Mouse (Mus musculus): ENCODE data around the gene Mustn1. TPM values are rescaled to one million over a fixed set of nuclear protein-coding genes. Genes with fewer than 3 reads are reported as not detected.

Mustn1 gene
- polyA plus RNA-seq, 1 experiment from 2014 or later, result 1.9 TPM

DNA sequence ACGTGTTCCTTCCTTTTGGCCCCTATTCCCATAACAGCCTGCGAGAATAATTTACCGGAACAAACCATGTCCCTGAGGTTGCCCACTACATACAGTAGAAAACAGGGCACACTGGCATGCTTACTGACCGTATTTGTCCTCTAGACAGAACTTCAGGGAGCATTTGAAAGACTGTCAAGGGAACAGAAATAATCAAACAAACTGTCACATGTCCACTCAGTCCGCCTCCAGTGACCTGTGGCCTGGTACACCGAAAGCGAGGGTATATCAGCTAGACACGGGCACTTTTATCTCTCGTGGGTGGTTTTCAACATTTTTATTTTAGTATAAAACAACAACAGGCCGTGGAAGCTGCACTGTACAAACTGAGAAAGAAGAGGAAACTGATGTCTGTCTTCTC is 10.2 kb upstream of the Mustn1 start:
- no peak overlapping the region for H3K27ac ChIP-seq (replicated peaks)
- H3K27me3 ChIP-seq, result no peaks in the 10 kb centered on the region
- no peak for ATAC-seq (ENCODE audit: low read depth)
- no peak overlapping the region for H3K4me3 ChIP-seq
- no peak overlapping the region for H3K9ac ChIP-seq
- H3K4me1 ChIP-seq (replicated peaks), result no peaks in the 10 kb centered on the region
- no peaks in the 10 kb centered on the region for H3K9me3 ChIP-seq
- 92% methylated on average over 10 of the region's 10 CpGs for WGBS
- H3K36me3 ChIP-seq, result peaks cover 36% of the 10 kb centered on the region
- H3K4me2 ChIP-seq, result no peak overlapping the region

DNA sequence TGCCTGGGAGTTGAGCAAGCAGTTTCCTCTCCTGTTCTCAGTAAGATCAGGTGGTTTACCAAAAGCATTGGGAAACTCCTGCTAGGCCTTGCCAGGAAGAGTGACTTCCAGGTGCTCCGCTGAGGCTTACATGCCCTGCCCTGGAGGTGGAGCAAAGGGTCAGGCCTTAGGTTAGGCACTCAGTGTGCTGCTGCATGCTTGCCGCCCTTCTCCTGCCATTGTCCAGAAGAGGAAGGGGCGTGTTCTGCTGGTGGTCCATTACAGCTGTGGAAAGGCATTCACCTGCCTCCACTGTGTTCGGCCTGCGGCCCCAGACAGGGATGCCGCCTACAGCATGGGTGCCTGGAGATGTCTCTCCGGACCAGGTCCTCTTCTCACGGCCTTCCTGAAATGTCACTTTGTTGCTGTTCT is 9.6 kb upstream of the Mustn1 start:
- H3K9ac ChIP-seq, result no peak overlapping the region
- H3K4me3 ChIP-seq, result no peak overlapping the region
- H3K4me2 ChIP-seq, result no peak overlapping the region
- WGBS, result 75% methylated on average over 8 of the region's 8 CpGs
- H3K27me3 ChIP-seq, result no peaks in the 10 kb centered on the region
- no peaks in the 10 kb centered on the region for H3K4me1 ChIP-seq (replicated peaks)
- H3K36me3 ChIP-seq, result peaks cover 42% of the 10 kb centered on the region
- no peaks in the 10 kb centered on the region for H3K9me3 ChIP-seq
- no peak overlapping the region for H3K27ac ChIP-seq (replicated peaks)
- ATAC-seq (ENCODE audit: low read depth), result no peak

DNA sequence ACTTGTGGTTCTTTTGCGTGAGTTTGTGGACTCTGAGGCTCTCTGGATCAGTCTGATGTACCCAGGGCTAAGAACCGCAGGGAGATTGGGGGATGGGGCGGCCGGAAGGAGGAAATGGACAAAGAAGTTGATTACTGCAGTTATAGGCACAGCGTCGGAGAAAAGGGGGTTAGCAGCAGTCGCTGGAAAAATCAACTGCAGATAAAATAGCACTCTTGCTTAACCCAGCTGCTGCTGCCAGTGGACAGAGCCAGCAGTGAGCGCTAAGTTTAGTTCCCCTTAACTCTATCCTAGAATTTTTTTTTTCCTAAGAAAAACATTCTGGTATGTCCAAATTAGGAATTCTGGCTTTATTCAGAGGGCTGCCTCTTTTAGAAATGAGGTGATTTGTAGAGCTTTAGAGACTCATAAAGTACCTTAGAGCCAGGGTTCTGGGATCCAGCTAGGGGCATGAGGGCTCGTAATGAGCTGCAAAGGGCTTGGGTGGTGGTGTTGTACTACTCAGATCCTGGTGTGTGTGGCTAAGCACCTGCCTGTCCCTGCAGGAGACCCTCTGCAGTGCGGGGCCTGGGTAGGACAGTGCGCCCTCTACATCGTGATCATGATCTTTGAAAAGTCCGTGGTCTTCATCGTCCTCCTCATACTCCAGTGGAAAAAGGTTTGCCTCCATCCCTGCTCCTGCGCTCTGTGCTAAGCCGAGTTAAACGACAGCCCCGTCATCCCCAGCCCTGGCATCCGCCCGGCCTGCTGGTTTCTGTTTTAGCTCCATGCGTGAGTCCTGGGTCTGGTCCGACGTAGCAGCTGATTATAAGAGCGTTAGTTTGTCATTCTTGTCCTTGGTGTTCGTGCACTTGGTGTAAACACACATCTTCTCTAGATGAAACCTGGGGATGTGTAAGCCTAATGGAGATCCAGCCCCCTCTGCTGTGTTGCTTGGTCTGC is 8.5 kb upstream of the Mustn1 start:
- H3K4me2 ChIP-seq, result no peak overlapping the region
- H3K36me3 ChIP-seq, result peaks cover 40% of the 10 kb centered on the region
- ATAC-seq (ENCODE audit: low read depth), result no peak
- no peak overlapping the region for H3K9ac ChIP-seq
- no peak overlapping the region for H3K4me3 ChIP-seq
- no peaks in the 10 kb centered on the region for H3K4me1 ChIP-seq (replicated peaks)
- H3K9me3 ChIP-seq, result no peaks in the 10 kb centered on the region
- H3K27me3 ChIP-seq, result no peaks in the 10 kb centered on the region
- no peak overlapping the region for H3K27ac ChIP-seq (replicated peaks)
- WGBS, result 71% methylated on average over 25 of the region's 25 CpGs

DNA sequence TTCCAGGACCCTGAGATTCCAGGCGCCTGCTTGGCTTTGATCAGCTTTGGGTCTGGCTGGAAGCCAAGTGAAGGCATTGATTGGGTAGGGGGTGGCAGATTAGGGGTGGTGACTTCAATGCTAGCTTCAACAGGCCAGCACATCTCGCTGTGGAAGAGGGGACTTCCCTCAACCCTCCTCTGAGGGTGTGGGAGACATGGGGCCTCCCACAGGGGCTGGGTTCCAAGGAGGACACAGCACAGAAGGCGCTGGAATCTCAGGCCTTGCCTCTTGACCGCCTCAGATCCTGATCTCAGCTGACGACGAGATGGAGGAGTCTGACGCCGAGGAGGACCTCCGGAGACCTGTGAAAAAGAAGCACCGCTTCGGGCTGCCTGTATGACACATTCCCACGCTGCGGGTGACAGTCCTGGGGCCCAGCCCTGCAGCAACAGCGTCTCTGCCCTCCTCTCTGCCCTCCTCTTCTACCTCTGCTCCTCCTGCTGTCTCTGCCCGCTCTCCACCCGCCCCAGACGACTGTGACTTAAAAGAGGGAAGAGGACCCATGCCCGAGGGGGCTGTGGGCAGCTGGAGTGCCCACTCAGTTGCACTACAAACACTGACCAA is 4.8 kb upstream of the Mustn1 start:
- no peak overlapping the region for H3K4me3 ChIP-seq
- no peaks in the 10 kb centered on the region for H3K4me1 ChIP-seq (replicated peaks)
- H3K27me3 ChIP-seq, result no peaks in the 10 kb centered on the region
- H3K27ac ChIP-seq (replicated peaks), result no peak overlapping the region
- H3K36me3 ChIP-seq, result peaks cover 32% of the 10 kb centered on the region
- no peak for ATAC-seq (ENCODE audit: low read depth)
- WGBS, result 87% methylated on average over 18 of the region's 18 CpGs
- no peaks in the 10 kb centered on the region for H3K9me3 ChIP-seq
- H3K9ac ChIP-seq, result no peak overlapping the region
- H3K4me2 ChIP-seq, result no peak overlapping the region

DNA sequence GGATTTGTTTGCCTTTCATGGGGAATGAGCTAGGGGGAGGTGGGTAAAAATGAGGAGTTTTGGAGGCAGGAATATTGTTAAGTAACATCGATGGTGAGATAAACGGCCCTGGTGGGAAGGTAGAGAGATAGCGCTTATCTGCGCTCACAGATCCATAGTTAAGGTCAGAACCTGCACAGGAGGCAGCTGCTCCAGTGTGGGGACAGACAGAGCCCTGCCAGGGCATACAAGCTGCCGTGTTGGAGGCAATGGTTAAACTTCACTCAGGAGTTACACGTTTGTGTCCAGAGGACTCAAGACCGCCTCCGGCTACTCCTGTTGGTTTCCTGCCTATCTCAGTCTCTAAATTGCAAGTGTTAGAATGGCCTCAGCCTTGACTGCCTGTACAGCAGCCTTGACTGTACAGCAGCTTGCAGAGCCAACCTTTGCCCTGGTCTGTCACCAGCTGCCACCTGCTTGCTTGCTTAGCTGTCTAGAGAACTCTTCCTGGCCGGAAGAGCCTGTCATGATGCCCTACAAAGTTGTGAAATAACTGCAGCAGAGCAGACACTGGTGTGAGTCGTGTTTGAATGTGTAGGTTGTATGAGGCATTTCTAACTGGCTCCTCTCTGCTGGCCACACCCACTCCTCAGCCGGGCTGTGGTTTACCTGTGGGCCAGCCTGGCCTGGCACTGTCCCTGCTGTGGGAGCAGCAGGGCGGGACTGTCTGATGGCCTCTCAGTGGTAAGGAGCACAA is 3.7 kb upstream of the Mustn1 start:
- Histone ChIP-seq H3K27ac (replicated peaks) (no peak overlapping the region), H3K9me3 (no peaks in the 10 kb centered on the region), H3K9ac (no peak overlapping the region), H3K36me3 (peaks cover 32% of the 10 kb centered on the region), H3K27me3 (no peaks in the 10 kb centered on the region), H3K4me3 (no peak overlapping the region), H3K4me2 (no peak overlapping the region), H3K4me1 (replicated peaks) (no peaks in the 10 kb centered on the region)
- no peak for ATAC-seq (ENCODE audit: low read depth)
- WGBS, result 89% methylated on average over 12 of the region's 12 CpGs

DNA sequence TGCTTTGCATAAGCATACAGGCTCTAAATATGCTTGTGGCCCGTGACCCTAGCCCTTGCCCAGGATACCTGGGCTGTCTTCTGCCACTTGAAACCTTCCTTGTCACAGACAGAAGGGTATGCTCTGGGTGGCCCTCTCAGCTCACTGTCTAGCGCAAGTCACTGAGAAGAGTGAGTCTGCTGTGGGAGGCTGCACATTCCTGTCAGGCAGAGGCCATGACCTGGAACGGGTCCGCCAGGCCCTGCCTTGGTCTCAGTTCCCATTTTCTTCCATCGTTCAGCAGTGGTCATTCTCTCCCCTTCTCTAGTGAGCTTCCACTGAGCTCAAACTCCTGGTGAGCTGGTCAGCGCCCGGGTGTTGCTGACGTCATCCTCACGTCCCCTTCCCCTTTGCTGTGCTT is 3.0 kb upstream of the Mustn1 start:
- WGBS, result 86% methylated on average over 9 of the region's 9 CpGs
- Histone ChIP-seq H3K27ac (replicated peaks) (no peak overlapping the region), H3K9ac (no peak overlapping the region), H3K4me1 (replicated peaks) (no peaks in the 10 kb centered on the region), H3K9me3 (no peaks in the 10 kb centered on the region), H3K4me3 (no peak overlapping the region), H3K27me3 (no peaks in the 10 kb centered on the region), H3K36me3 (peaks cover 32% of the 10 kb centered on the region), H3K4me2 (no peak overlapping the region)
- no peak for ATAC-seq (ENCODE audit: low read depth)

DNA sequence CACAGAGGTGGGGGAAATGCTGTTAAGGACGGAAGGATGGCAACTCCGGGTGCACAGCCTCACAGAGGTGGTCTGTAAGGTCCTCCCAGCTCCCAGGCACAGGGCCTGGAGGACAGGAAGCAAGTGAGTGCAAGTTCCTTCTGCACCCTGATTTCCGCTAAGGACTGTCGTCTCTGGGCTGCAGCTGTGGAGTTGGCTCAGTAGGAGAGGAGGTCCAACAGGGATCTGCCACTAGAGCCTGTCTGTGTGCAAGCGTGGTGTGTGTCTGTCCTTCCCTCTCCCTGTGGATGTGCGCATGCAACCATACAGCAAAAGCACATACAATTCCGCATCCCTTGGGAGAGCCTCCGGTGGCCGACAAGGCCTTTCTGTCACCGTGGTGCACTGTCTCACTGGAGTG is 2.5 kb upstream of the Mustn1 start:
- Histone ChIP-seq H3K27me3 (no peaks in the 10 kb centered on the region), H3K4me3 (no peak overlapping the region), H3K4me1 (replicated peaks) (no peaks in the 10 kb centered on the region), H3K9me3 (no peaks in the 10 kb centered on the region), H3K36me3 (peaks cover 32% of the 10 kb centered on the region), H3K27ac (replicated peaks) (no peak overlapping the region), H3K9ac (no peak overlapping the region), H3K4me2 (no peak overlapping the region)
- 93% methylated on average over 10 of the region's 10 CpGs for WGBS
- ATAC-seq (ENCODE audit: low read depth), result no peak

DNA sequence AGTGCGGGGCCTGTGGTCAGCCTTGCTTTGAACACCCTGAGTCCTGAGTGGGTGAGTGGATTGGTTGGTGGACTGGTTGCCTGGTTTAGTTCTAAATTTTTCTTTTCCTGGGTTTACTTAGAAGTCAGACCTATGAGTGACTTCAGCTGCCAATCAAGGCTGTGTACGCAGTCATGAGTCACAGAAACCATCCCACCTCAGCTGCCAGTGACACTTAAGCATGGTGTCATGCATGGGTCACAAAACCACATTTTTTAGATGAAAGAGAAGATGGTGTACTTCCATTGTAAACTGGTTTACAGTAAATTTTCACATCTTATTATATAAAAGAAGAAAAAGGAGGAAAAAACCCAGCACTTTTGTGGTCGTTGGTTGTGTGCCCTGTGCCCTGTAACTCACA is 1.2 kb upstream of the Mustn1 start:
- H3K27ac ChIP-seq (replicated peaks), result no peak overlapping the region
- no peak for ATAC-seq (ENCODE audit: low read depth)
- H3K36me3 ChIP-seq, result peaks cover 26% of the 10 kb centered on the region
- 96% methylated on average over 3 of the region's 3 CpGs for WGBS
- no peaks in the 10 kb centered on the region for H3K27me3 ChIP-seq
- H3K4me1 ChIP-seq (replicated peaks), result no peaks in the 10 kb centered on the region
- no peak overlapping the region for H3K4me2 ChIP-seq
- no peak overlapping the region for H3K4me3 ChIP-seq
- no peak overlapping the region for H3K9ac ChIP-seq
- no peaks in the 10 kb centered on the region for H3K9me3 ChIP-seq

DNA sequence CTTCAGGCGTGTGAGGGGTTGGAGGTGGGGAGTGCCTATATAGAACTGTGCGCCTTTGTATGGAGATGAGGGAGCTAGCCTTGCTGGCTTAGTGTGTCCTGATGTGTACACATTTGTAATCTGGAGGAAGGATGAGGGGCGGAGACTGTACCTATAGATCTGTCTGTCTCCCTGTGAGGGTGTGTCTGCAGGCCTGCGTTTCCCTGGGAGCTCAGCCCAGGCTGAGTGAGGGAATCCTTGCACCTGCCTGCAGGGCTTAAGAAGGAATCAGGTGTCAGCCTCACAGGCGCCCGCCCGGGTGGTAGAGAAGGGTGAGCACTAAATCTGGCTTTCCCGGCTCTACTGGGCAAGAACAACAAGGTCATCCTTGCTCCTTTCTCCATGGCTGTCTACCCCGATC is 794 bp downstream of the Mustn1 start:
- 73% methylated on average over 9 of the region's 9 CpGs for WGBS

DNA sequence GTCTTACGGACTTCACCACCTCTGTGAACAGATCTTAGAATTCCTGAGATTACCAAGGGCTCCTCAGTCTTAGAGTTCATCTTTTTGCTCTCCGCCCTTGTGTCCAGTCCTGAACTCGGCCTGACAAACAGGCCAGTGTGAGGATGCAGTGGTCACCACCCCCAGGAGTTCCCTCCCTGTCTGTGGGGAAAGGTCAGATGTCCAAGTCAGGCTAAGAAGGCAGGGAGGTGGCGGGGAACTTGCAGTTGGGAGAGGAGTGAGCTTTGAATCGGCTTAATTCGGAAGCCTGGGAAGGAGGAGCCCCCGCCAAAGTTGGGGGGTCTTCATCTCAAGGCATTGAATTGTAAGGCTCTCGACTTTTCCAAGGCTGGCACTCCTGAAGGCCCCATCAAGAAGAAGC is 1.3 kb downstream of the Mustn1 start:
- WGBS, result 80% methylated on average over 8 of the region's 8 CpGs
- H3K9ac ChIP-seq, result no peak overlapping the region
- H3K9me3 ChIP-seq, result no peaks in the 10 kb centered on the region
- H3K36me3 ChIP-seq, result 0 out of 2 replicates have a peak, but pooled peaks cover 8% of the 10 kb centered on the region
- H3K4me3 ChIP-seq, result no peak overlapping the region
- no peaks in the 10 kb centered on the region for H3K4me1 ChIP-seq (replicated peaks)
- no peak overlapping the region for H3K4me2 ChIP-seq
- no peak overlapping the region for H3K27ac ChIP-seq (replicated peaks)
- no peak for ATAC-seq (ENCODE audit: low read depth)
- H3K27me3 ChIP-seq, result no peaks in the 10 kb centered on the region

More for the DNA sequence above, 794 bp downstream of the Mustn1 start:
- Histone ChIP-seq H3K4me3 (no peak overlapping the region), H3K9me3 (no peaks in the 10 kb centered on the region), H3K4me1 (replicated peaks) (no peaks in the 10 kb centered on the region), H3K4me2 (no peak overlapping the region), H3K36me3 (0 out of 2 replicates have a peak, but pooled peaks cover 8% of the 10 kb centered on the region), H3K9ac (no peak overlapping the region), H3K27me3 (no peaks in the 10 kb centered on the region), H3K27ac (replicated peaks) (no peak overlapping the region)
- ATAC-seq (ENCODE audit: low read depth), result no peak

DNA sequence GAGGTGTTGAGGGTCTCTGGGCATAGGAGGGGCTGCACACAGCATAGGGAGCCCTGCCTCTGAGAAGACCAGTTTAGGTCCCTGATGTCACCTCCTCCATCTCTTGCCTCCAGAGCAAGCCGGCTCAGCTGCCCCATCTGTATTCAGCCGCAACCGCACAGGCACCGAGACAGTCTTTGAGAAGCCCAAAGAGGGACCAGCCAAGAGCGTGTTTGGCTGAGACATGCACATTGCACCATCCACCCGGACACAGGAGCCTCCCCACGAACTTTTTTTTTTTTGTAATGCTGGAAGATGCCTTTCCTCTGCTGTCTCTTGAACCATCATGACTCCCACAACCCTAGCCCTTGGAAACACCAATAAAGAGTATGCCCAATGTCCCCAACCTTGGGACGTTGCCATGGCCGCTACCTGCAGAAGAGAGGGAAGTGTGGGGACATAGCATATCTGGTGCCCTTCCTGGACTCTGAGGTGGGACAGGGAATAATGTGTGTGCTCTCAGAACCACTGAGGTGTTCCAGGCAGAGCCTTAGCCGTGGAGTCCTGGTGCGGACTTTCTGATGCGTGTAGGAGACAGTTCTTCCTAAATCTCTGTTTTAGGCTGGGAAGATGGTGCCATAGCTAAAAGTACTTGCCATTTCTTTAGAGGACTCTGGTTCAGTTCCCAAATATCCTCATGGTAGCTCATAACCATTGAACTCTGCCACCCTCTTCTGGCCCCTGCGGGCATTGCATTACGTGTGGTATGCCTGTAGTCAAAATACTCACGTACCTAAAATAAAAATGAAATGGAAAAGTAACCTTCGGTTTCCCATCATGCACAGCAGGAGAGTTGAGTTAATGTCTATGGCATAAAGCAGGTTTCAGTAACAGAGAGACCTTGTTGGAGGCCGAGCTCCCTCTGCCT is 2.1 kb downstream of the Mustn1 start:
- no peak overlapping the region for H3K9ac ChIP-seq
- no peaks in the 10 kb centered on the region for H3K27me3 ChIP-seq
- H3K4me3 ChIP-seq, result no peak overlapping the region
- 0 out of 2 replicates have a peak, but pooled peaks cover 2% of the 10 kb centered on the region for H3K36me3 ChIP-seq
- ATAC-seq (ENCODE audit: low read depth), result no peak
- WGBS, result 87% methylated on average over 17 of the region's 17 CpGs
- no peak overlapping the region for H3K27ac ChIP-seq (replicated peaks)
- no peaks in the 10 kb centered on the region for H3K9me3 ChIP-seq
- no peak overlapping the region for H3K4me2 ChIP-seq
- no peaks in the 10 kb centered on the region for H3K4me1 ChIP-seq (replicated peaks)
